Mouse (Mus musculus) left cerebral cortex, postnatal 25 days (tissue): Measurements from ENCODE around the gene Actl6b. TPM values are rescaled to one million over a fixed set of nuclear protein-coding genes. Genes with fewer than 3 reads are reported as not detected.

Experiments used
- DNase-seq, 2 experiments: peaks; one replicate each; pipeline ENCODE4 v3.0.0; 2022; ENCODE audit warnings: low spot score in 2 of 2, mixed read lengths in 1 of 2
- intact Hi-C: fragments of 180-260 bp; cut with DNase I; formaldehyde crosslinking; loops from one replicate; pipeline ENCODE4 v1.15.1; 2025
- total RNA-seq, 2 experiments: library from RNA; stranded (reverse); gene quantifications; 2 replicates each; pipeline ENCODE4 v1.2.3; 2021

The Actl6b gene
- total RNA-seq, 2 experiments from 2014 or later = 109 to 118 TPM

- intact Hi-C loops = no loop called here
- no peak for DNase-seq
These were observed 3.5 kb upstream of the Actl6b start for GRCm38 (mm10) chr5:137549840-137550239.

GRCm38 (mm10) chr5:137551119-137551518 lies 2.2 kb upstream of the Actl6b start:
- no peak for DNase-seq
- intact Hi-C loops = no loop called here

GRCm38 (mm10) chr5:137553000-137553399 lies 317 bp upstream of the Actl6b start:
- intact Hi-C loops = loop anchor here (1.0 kb wide), 1 partner anchor 20 kb away; the partner anchor contains the start of genes Epo and Gnb2
- DNase-seq = no peak

GRCm38 (mm10) chr5:137553898-137554297 lies 581 bp downstream of the Actl6b start:
- intact Hi-C loops = loop anchor here (1.0 kb wide), 1 partner anchor 21 kb away; the partner anchor contains the start of genes Epo and Gnb2
- no peak for DNase-seq

- intact Hi-C loops = loop anchor here (1.0 kb wide), 1 partner anchor 28 kb away; the partner anchor contains the start of genes Epo and Gnb2
- peak; percentile 21 to 75 for DNase-seq
These were observed 8.2 kb downstream of the Actl6b start for GRCm38 (mm10) chr5:137561556-137561955.

- intact Hi-C loops = no loop called here
- peak; percentile 47 to 78 for DNase-seq
These were observed 9.6 kb downstream of the Actl6b start for GRCm38 (mm10) chr5:137562965-137563364.

- no peak for DNase-seq
- intact Hi-C loops = no loop called here
These were observed 12.4 kb downstream of the Actl6b start for GRCm38 (mm10) chr5:137565744-137566143.

- intact Hi-C loops = no loop called here
These were observed 13.1 kb downstream of the Actl6b start for GRCm38 (mm10) chr5:137566416-137566815.

GRCm38 (mm10) chr5:137568223-137568798 lies 15.0 kb downstream of the Actl6b start:
- DNase-seq = no peak
- intact Hi-C loops = no loop called here

More at GRCm38 (mm10) chr5:137566416-137566815, 13.1 kb downstream of the Actl6b start:
- no peak for DNase-seq

GRCm38 (mm10) chr5:137569031-137569430 lies 15.7 kb downstream of the Actl6b start:
- intact Hi-C loops = no loop called here
- no peak for DNase-seq

GRCm38 (mm10) chr5:137569665-137570064 lies 16.3 kb downstream of the Actl6b start, which contains the start of gene Tfr2:
TSS of gene Tfr2 (plus strand) at chr5:137569840.
- no peak for DNase-seq
- intact Hi-C loops = no loop called here

- intact Hi-C loops = no loop called here
- no peak for DNase-seq
These were observed 16.9 kb downstream of the Actl6b start for GRCm38 (mm10) chr5:137570181-137570580.

GRCm38 (mm10) chr5:137570691-137571586 lies 17.6 kb downstream of the Actl6b start:
- intact Hi-C loops = no loop called here
- no peak for DNase-seq

GRCm38 (mm10) chr5:137574470-137574901 lies 21.2 kb downstream of the Actl6b start:
- intact Hi-C loops = no loop called here
- DNase-seq = peak; percentile 52 to 68

GRCm38 (mm10) chr5:137580246-137580645 lies 26.9 kb downstream of the Actl6b start:
- DNase-seq = no peak
- intact Hi-C loops = loop anchor here (5.0 kb wide), 1 partner anchor 68 kb away; no protein-coding TSS in a partner anchor

- DNase-seq = no peak
- intact Hi-C loops = loop anchor here (5.0 kb wide), 1 partner anchor 70 kb away; no protein-coding TSS in a partner anchor
These were observed 29.4 kb downstream of the Actl6b start for GRCm38 (mm10) chr5:137582702-137583101.

GRCm38 (mm10) chr5:137583670-137584169 lies 30.4 kb downstream of the Actl6b start:
- peak; percentile 40 to 49 for DNase-seq
- intact Hi-C loops = loop anchor here (5.0 kb wide), 1 partner anchor 71 kb away; no protein-coding TSS in a partner anchor

GRCm38 (mm10) chr5:137584976-137585375 lies 31.7 kb downstream of the Actl6b start:
- peak; percentile 64 to 69 for DNase-seq
- intact Hi-C loops = loop anchor here (5.0 kb wide), 1 partner anchor 73 kb away; no protein-coding TSS in a partner anchor

- no peak for DNase-seq
- intact Hi-C loops = no loop called here
These were observed 37.2 kb downstream of the Actl6b start for GRCm38 (mm10) chr5:137590507-137590906.

- DNase-seq = no peak
- intact Hi-C loops = no loop called here
These were observed 42.6 kb downstream of the Actl6b start for GRCm38 (mm10) chr5:137595921-137596320.
